Mouse (Mus musculus): Measurements from ENCODE around the gene Zfyve1. TPM values are rescaled to one million over a fixed set of nuclear protein-coding genes. Genes with fewer than 3 reads are reported as not detected.

Gene Zfyve1
- polyA plus RNA-seq, 1 experiment from 2014 or later: 27.5 TPM

- Histone ChIP-seq H3K4me1 (ENCODE audit: control insufficient read depth, insufficient read depth, low read length) (no peaks in the 10 kb centered on the region), H3K27ac (replicated peaks; ENCODE audit: low read depth, low read length) (no peak overlapping the region), H3K9ac (replicated peaks; ENCODE audit: low read length) (no peak overlapping the region), H3K9me3 (ENCODE audit: control insufficient read depth, low read length) (no peaks in the 10 kb centered on the region), H3K27me3 (ENCODE audit: control insufficient read depth, insufficient read depth, low read length) (no peaks in the 10 kb centered on the region), H3K4me2 (ENCODE audit: low read length) (no peak overlapping the region), H3K36me3 (ENCODE audit: control insufficient read depth, insufficient read depth, low read length) (peaks cover 55% of the 10 kb centered on the region), H3K4me3 (replicated peaks; ENCODE audit: low read depth, low read length) (no peak overlapping the region)
- no peak for DNase-seq
- no peak for ATAC-seq (ENCODE audit: low FRiP score, low TSS enrichment)
- WGBS: 98% methylated on average over 5 of the region's 5 CpGs
Measured at GRCm38 (mm10) chr12:83577445-83577844, 19.6 kb downstream of the Zfyve1 start.

GRCm38 (mm10) chr12:83572717-83573116 lies 24.3 kb downstream of the Zfyve1 start:
- peaks cover 78% of the 10 kb centered on the region for H3K36me3 ChIP-seq (ENCODE audit: control insufficient read depth, insufficient read depth, low read length)
- H3K27ac ChIP-seq (replicated peaks; ENCODE audit: low read depth, low read length): no peak overlapping the region
- no peaks in the 10 kb centered on the region for H3K9me3 ChIP-seq (ENCODE audit: control insufficient read depth, low read length)
- no peak overlapping the region for H3K4me2 ChIP-seq (ENCODE audit: low read length)
- DNase-seq (no peak), ATAC-seq (ENCODE audit: low FRiP score, low TSS enrichment) (no peak)
- no peak overlapping the region for H3K4me3 ChIP-seq (replicated peaks; ENCODE audit: low read depth, low read length)
- no peaks in the 10 kb centered on the region for H3K4me1 ChIP-seq (ENCODE audit: control insufficient read depth, insufficient read depth, low read length)
- no peak overlapping the region for H3K9ac ChIP-seq (replicated peaks; ENCODE audit: low read length)
- H3K27me3 ChIP-seq (ENCODE audit: control insufficient read depth, insufficient read depth, low read length): no peaks in the 10 kb centered on the region
- 94% methylated on average over 5 of the region's 5 CpGs for WGBS

DNA sequence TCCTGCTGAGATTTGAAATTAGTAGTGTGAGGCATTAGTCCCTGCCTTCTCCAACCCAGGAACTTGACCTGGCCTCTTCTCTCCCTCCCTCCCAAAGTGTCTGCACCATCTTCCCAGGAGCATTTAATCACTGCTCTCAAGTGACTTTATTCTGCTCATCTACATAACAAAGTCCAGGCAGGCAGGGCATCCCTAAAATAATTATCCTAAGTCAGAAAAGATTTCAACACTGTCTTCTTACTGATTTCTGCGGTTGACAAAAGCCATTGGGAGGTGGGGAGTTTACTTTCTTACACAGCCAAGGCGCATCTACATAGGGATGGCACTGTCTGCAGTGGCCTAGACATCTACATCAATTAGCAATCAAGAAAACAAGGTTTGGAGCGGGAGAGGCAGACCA lies 27.2 kb downstream of the Zfyve1 start:
- WGBS: 80% methylated on average over 3 of the region's 3 CpGs
- H3K27ac ChIP-seq (replicated peaks; ENCODE audit: low read depth, low read length): no peak overlapping the region
- H3K4me2 ChIP-seq (ENCODE audit: low read length): no peak overlapping the region
- H3K4me3 ChIP-seq (replicated peaks; ENCODE audit: low read depth, low read length): no peak overlapping the region
- DNase-seq (no peak), ATAC-seq (ENCODE audit: low FRiP score, low TSS enrichment) (no peak)
- no peaks in the 10 kb centered on the region for H3K27me3 ChIP-seq (ENCODE audit: control insufficient read depth, insufficient read depth, low read length)
- H3K9ac ChIP-seq (replicated peaks; ENCODE audit: low read length): no peak overlapping the region
- no peaks in the 10 kb centered on the region for H3K9me3 ChIP-seq (ENCODE audit: control insufficient read depth, low read length)
- H3K36me3 ChIP-seq (ENCODE audit: control insufficient read depth, insufficient read depth, low read length): peaks cover 86% of the 10 kb centered on the region
- H3K4me1 ChIP-seq (ENCODE audit: control insufficient read depth, insufficient read depth, low read length): no peaks in the 10 kb centered on the region

- Histone ChIP-seq H3K4me3 (replicated peaks; ENCODE audit: low read depth, low read length) (no peak overlapping the region), H3K4me2 (ENCODE audit: low read length) (no peak overlapping the region), H3K9me3 (ENCODE audit: control insufficient read depth, low read length) (no peaks in the 10 kb centered on the region), H3K36me3 (ENCODE audit: control insufficient read depth, insufficient read depth, low read length) (peaks cover 83% of the 10 kb centered on the region), H3K4me1 (ENCODE audit: control insufficient read depth, insufficient read depth, low read length) (no peaks in the 10 kb centered on the region), H3K27me3 (ENCODE audit: control insufficient read depth, insufficient read depth, low read length) (no peaks in the 10 kb centered on the region), H3K27ac (replicated peaks; ENCODE audit: low read depth, low read length) (no peak overlapping the region), H3K9ac (replicated peaks; ENCODE audit: low read length) (no peak overlapping the region)
- ATAC-seq (ENCODE audit: low FRiP score, low TSS enrichment) (no peak), DNase-seq (no peak)
- 79% methylated on average over 3 of the region's 3 CpGs for WGBS
Measured at GRCm38 (mm10) chr12:83562589-83562988, 34.4 kb downstream of the Zfyve1 start.

DNA sequence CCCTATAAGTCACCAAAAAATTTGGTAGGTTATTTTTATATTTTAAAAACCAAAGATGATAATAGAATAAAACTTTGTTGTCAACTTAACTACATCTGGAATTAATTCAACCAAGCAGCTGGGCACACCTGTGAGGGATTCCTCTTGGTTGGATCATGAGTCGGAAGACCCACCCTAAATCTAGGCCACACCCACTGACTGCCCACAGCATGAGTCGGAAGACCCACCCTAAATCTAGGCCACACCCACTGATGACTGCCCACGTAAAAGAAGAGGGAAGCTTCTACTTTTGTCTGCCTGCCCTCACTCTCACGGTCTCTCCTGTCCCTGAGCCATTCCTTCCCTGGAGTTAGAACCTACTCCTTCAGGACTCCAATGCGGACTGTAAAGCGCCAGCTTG lies 36.8 kb downstream of the Zfyve1 start:
- Histone ChIP-seq H3K27ac (replicated peaks; ENCODE audit: low read depth, low read length) (no peak overlapping the region), H3K4me1 (ENCODE audit: control insufficient read depth, insufficient read depth, low read length) (no peaks in the 10 kb centered on the region), H3K36me3 (ENCODE audit: control insufficient read depth, insufficient read depth, low read length) (peaks cover 83% of the 10 kb centered on the region), H3K27me3 (ENCODE audit: control insufficient read depth, insufficient read depth, low read length) (no peaks in the 10 kb centered on the region), H3K4me2 (ENCODE audit: low read length) (no peak overlapping the region), H3K9me3 (ENCODE audit: control insufficient read depth, low read length) (no peaks in the 10 kb centered on the region), H3K4me3 (replicated peaks; ENCODE audit: low read depth, low read length) (no peak overlapping the region), H3K9ac (replicated peaks; ENCODE audit: low read length) (no peak overlapping the region)
- 70% methylated on average over 6 of the region's 6 CpGs for WGBS
- DNase-seq: no peak
- no peak for ATAC-seq (ENCODE audit: low FRiP score, low TSS enrichment)

DNA sequence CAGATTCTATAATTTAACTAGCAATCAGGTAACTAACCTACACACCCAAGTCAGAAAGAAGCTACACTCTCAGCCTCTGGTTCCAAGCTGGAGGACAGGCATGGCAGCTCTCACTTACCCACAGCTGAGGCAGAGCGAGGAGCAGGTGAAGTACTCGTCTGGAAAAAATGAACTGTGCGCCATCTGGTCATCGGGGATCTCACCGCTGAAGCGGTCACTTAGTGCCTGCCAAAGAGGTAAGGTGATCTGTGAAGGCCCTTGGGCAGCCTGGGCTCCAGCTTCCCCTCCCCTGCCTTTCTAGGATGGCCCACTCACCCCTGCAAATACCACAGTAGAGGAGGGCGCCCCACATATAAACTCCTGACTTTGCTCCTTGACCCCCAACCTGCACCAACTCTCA lies 38.5 kb downstream of the Zfyve1 start:
- Histone ChIP-seq H3K9ac (replicated peaks; ENCODE audit: low read length) (no peak overlapping the region), H3K4me2 (ENCODE audit: low read length) (no peak overlapping the region), H3K27me3 (ENCODE audit: control insufficient read depth, insufficient read depth, low read length) (no peaks in the 10 kb centered on the region), H3K36me3 (ENCODE audit: control insufficient read depth, insufficient read depth, low read length) (peaks cover 87% of the 10 kb centered on the region), H3K4me3 (replicated peaks; ENCODE audit: low read depth, low read length) (no peak overlapping the region), H3K9me3 (ENCODE audit: control insufficient read depth, low read length) (no peaks in the 10 kb centered on the region), H3K4me1 (ENCODE audit: control insufficient read depth, insufficient read depth, low read length) (no peaks in the 10 kb centered on the region), H3K27ac (replicated peaks; ENCODE audit: low read depth, low read length) (no peak overlapping the region)
- no peak for DNase-seq
- ATAC-seq (ENCODE audit: low FRiP score, low TSS enrichment): no peak
- 94% methylated on average over 7 of the region's 7 CpGs for WGBS

DNA sequence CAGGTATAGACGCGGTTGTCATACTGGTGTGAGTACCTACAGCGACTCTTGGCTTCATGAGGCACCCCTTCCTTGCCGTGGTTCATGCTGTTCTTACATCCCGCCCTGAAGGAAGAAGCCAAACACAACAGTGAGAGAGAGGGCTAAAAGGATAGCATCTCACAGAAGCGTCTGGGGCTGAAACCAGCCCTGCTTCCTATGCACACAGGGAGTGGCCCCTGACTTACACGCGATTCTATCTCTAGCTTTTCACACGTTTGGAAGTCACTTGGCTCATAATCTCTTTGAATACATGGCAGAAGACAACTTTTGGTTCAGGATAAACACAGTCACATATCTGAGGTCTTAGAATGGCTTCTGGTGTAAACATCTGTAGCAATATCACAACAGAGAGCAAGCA lies 41.4 kb downstream of the Zfyve1 start:
- Histone ChIP-seq H3K27me3 (ENCODE audit: control insufficient read depth, insufficient read depth, low read length) (no peaks in the 10 kb centered on the region), H3K4me3 (replicated peaks; ENCODE audit: low read depth, low read length) (no peak overlapping the region), H3K4me2 (ENCODE audit: low read length) (no peak overlapping the region), H3K9me3 (ENCODE audit: control insufficient read depth, low read length) (no peaks in the 10 kb centered on the region), H3K36me3 (ENCODE audit: control insufficient read depth, insufficient read depth, low read length) (peaks cover 87% of the 10 kb centered on the region), H3K27ac (replicated peaks; ENCODE audit: low read depth, low read length) (no peak overlapping the region), H3K4me1 (ENCODE audit: control insufficient read depth, insufficient read depth, low read length) (no peaks in the 10 kb centered on the region), H3K9ac (replicated peaks; ENCODE audit: low read length) (no peak overlapping the region)
- ATAC-seq (ENCODE audit: low FRiP score, low TSS enrichment) (no peak), DNase-seq (no peak)
- 66% methylated on average over 9 of the region's 9 CpGs for WGBS

DNA sequence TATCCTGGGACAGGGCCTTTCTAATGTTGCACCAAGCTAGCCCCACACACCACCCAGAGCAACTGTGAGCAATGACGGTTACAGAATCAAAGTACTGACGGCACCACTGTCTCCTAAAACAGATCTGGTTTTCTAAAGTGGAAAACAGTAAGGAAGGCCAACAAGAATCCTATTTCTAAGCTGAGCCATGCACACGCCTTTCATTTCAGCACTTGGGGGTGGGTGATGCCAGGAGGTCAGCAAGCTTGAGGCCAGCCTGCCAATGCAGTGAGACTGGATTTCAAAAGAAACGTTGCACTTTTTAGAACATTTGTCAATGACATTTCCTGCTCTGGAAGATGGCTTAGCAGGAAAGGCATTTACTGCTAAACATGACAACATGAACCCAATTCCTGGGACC lies 43.2 kb downstream of the Zfyve1 start:
- Histone ChIP-seq H3K36me3 (ENCODE audit: control insufficient read depth, insufficient read depth, low read length) (peaks cover 93% of the 10 kb centered on the region), H3K4me2 (ENCODE audit: low read length) (no peak overlapping the region), H3K9ac (replicated peaks; ENCODE audit: low read length) (no peak overlapping the region), H3K4me1 (ENCODE audit: control insufficient read depth, insufficient read depth, low read length) (no peaks in the 10 kb centered on the region), H3K27me3 (ENCODE audit: control insufficient read depth, insufficient read depth, low read length) (no peaks in the 10 kb centered on the region), H3K27ac (replicated peaks; ENCODE audit: low read depth, low read length) (no peak overlapping the region), H3K4me3 (replicated peaks; ENCODE audit: low read depth, low read length) (no peak overlapping the region), H3K9me3 (ENCODE audit: control insufficient read depth, low read length) (no peaks in the 10 kb centered on the region)
- ATAC-seq (ENCODE audit: low FRiP score, low TSS enrichment): no peak
- no peak for DNase-seq
- 92% methylated on average over 4 of the region's 4 CpGs for WGBS

DNA sequence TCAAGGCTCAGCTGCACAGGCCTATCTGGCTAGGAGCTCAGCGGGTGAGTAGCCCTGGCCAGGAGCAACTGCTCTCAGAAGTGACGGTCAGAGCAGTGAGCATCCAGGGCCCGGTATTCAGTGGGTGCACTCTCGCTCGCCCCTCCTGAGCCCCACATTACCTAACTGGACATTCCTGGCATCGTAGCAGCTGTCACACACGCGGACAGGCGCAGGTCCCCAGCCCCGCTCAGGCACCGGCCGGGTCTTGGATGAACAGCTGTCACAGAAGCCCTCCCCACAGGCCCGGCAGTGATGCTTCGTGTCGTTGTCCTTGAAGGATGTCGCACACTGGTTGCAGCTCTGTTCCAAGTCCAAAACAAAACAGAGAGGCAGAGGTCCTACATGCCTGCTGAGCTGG lies 45.7 kb downstream of the Zfyve1 start:
- no peak for ATAC-seq (ENCODE audit: low FRiP score, low TSS enrichment)
- WGBS: 92% methylated on average over 16 of the region's 16 CpGs
- no peak overlapping the region for H3K27ac ChIP-seq (replicated peaks; ENCODE audit: low read depth, low read length)
- H3K36me3 ChIP-seq (ENCODE audit: control insufficient read depth, insufficient read depth, low read length): peaks cover 91% of the 10 kb centered on the region
- H3K9ac ChIP-seq (replicated peaks; ENCODE audit: low read length): no peak overlapping the region
- H3K4me1 ChIP-seq (ENCODE audit: control insufficient read depth, insufficient read depth, low read length): no peaks in the 10 kb centered on the region
- no peak for DNase-seq
- no peaks in the 10 kb centered on the region for H3K9me3 ChIP-seq (ENCODE audit: control insufficient read depth, low read length)
- H3K4me3 ChIP-seq (replicated peaks; ENCODE audit: low read depth, low read length): no peak overlapping the region
- no peak overlapping the region for H3K4me2 ChIP-seq (ENCODE audit: low read length)
- H3K27me3 ChIP-seq (ENCODE audit: control insufficient read depth, insufficient read depth, low read length): no peaks in the 10 kb centered on the region
